Mouse (Mus musculus) intestine, embryonic 16.5 days (tissue): ENCODE measurements around the gene Olfr70. TPM values are rescaled to one million over a fixed set of nuclear protein-coding genes. Genes with fewer than 3 reads are reported as not detected.

Source experiments
- ATAC-seq: fragments of 200-750 bp; cut with Nextera tagmentation; 2 replicates; pipeline ENCODE4 v1.8.0; 2017; ENCODE audit warnings: moderate TSS enrichment, moderate library complexity
- H3K27ac ChIP-seq: fragments of 300-500 bp; sonication (generic); 2 replicates; pipeline ENCODE4 v1.5.1; 2014; ENCODE audit warnings: mild to moderate bottlenecking, low read length
- H3K27me3 ChIP-seq: fragments of 300-500 bp; sonication (generic); replicated peaks from 2 replicates; pipeline ENCODE4 v1.6.1; 2014; ENCODE audit warnings: low read length, control low read depth, mixed read lengths; ENCODE audit not compliant: control insufficient read depth, insufficient read depth
- H3K36me3 ChIP-seq: fragments of 300-500 bp; sonication (generic); 2 replicates; pipeline ENCODE4 v1.6.1; 2014; ENCODE audit warnings: low read length, control low read depth; ENCODE audit not compliant: control insufficient read depth, insufficient read depth
- H3K4me1 ChIP-seq: fragments of 300-500 bp; sonication (generic); 2 replicates; pipeline ENCODE4 v1.6.1; 2014; ENCODE audit warnings: low read length, control low read depth, mixed read lengths; ENCODE audit not compliant: control insufficient read depth, insufficient read depth
- H3K4me2 ChIP-seq: fragments of 300-500 bp; sonication (generic); 2 replicates; pipeline ENCODE4 v1.6.1; 2014; ENCODE audit warnings: low read depth, low read length, control low read depth
- H3K4me3 ChIP-seq: fragments of 300-500 bp; sonication (generic); 2 replicates; pipeline ENCODE4 v1.5.1; 2014; ENCODE audit warnings: mild to moderate bottlenecking, low read length
- H3K9ac ChIP-seq: fragments of 300-500 bp; sonication (generic); 2 replicates; pipeline ENCODE4 v1.6.1; 2014; ENCODE audit warnings: low read depth, low read length
- H3K9me3 ChIP-seq: fragments of 300-500 bp; sonication (generic); 2 replicates; pipeline ENCODE4 v1.6.1; 2016; ENCODE audit warnings: low read length, control low read depth; ENCODE audit not compliant: control insufficient read depth
- WGBS: fragments of 180-500 bp; shearing (Covaris S2); extraction: QIAGEN DNeasy Blood & Tissue Kit; methylation state at CpG from one replicate; pipeline ENCODE4 v1.1.7; 2014; 5-methylcytosine and 5-hydroxymethylcytosine counted together
- polyA plus RNA-seq: library from polyadenylated mRNA; unstranded; fragments of >200 nt; fragmentation: Nextera tagmentation; extraction: Ambion mirVana; gene quantifications from 2 replicates; pipeline ENCODE4 v1.2.1, GENCODE M21; 2015

Gene Olfr70
- polyA plus RNA-seq, 1 experiment from 2014 or later, result not detected

- H3K4me1 ChIP-seq, result peaks cover 42% of the 10 kb centered on the region
- WGBS, result 63% methylated on average over 21 of the region's 21 CpGs
Observed at GRCm38 (mm10) chr4:43730750-43731297, 30.2 kb upstream of the Olfr70 start.

GRCm38 (mm10) chr4:43729794-43730550 is 29.4 kb upstream of the Olfr70 start, which contains the start of gene Spaar:
Gene Spaar (plus strand): TSS chr4:43730034.
- H3K27me3 ChIP-seq, result no peaks in the 10 kb centered on the region
- no peak within 1 kb of the TSS for H3K9ac ChIP-seq
- 49% methylated on average over 14 of the region's 14 CpGs for WGBS
- H3K4me1 ChIP-seq, result peaks cover 42% of the 10 kb centered on the region
- H3K9me3 ChIP-seq, result no peaks in the 10 kb centered on the region
- peak within 1 kb of the TSS; percentile 85 for H3K27ac ChIP-seq
- H3K4me2 ChIP-seq, result no peak within 1 kb of the TSS
- H3K36me3 ChIP-seq, result no peaks in the 10 kb centered on the region
- ATAC-seq, result no peak
- H3K4me3 ChIP-seq, result no peak within 1 kb of the TSS

More at GRCm38 (mm10) chr4:43730750-43731297, 30.2 kb upstream of the Olfr70 start:
- H3K9me3 ChIP-seq, result no peaks in the 10 kb centered on the region
- no peak overlapping the region for H3K4me2 ChIP-seq
- no peak overlapping the region for H3K4me3 ChIP-seq
- no peaks in the 10 kb centered on the region for H3K27me3 ChIP-seq
- no peaks in the 10 kb centered on the region for H3K36me3 ChIP-seq
- H3K27ac ChIP-seq, result no peak overlapping the region
- H3K9ac ChIP-seq, result no peak overlapping the region
- no peak for ATAC-seq

GRCm38 (mm10) chr4:43729126-43729525 is 28.5 kb upstream of the Olfr70 start:
- Histone ChIP-seq H3K4me2 (no peak overlapping the region), H3K4me1 (peaks cover 42% of the 10 kb centered on the region), H3K4me3 (no peak overlapping the region), H3K36me3 (no peaks in the 10 kb centered on the region), H3K27me3 (no peaks in the 10 kb centered on the region), H3K9me3 (no peaks in the 10 kb centered on the region), H3K27ac (peak overlapping the region; percentile 85), H3K9ac (no peak overlapping the region)
- 70% methylated on average over 3 of the region's 3 CpGs for WGBS
- ATAC-seq, result no peak

GRCm38 (mm10) chr4:43728576-43728954 is 28.0 kb upstream of the Olfr70 start:
- Histone ChIP-seq H3K4me1 (peaks cover 42% of the 10 kb centered on the region), H3K4me3 (no peak overlapping the region), H3K27me3 (no peaks in the 10 kb centered on the region), H3K27ac (peak overlapping the region; percentile 85), H3K9me3 (no peaks in the 10 kb centered on the region), H3K4me2 (0 out of 2 replicates have a peak overlapping the region, but pooled peaks have one; percentile 4), H3K36me3 (no peaks in the 10 kb centered on the region), H3K9ac (peak overlapping the region; percentile 42; the same call in 1 of the 2 replicates)
- WGBS, result 12% methylated on average over 5 of the region's 5 CpGs
- peak; percentile 75 for ATAC-seq

- peak overlapping the region; percentile 42; the same call in 1 of the 2 replicates for H3K9ac ChIP-seq
- 65% methylated on average over 7 of the region's 7 CpGs for WGBS
Observed at GRCm38 (mm10) chr4:43727718-43728575, 27.3 kb upstream of the Olfr70 start.

GRCm38 (mm10) chr4:43726995-43727394 is 26.4 kb upstream of the Olfr70 start, which contains the start of gene Hrct1:
Gene Hrct1 (plus strand): TSS chr4:43727188.
- Histone ChIP-seq H3K9ac (peak within 1 kb of the TSS; percentile 42; the same call in 1 of the 2 replicates), H3K4me1 (peaks cover 42% of the 10 kb centered on the region), H3K27ac (peak within 1 kb of the TSS; percentile 85), H3K4me2 (no peak within 1 kb of the TSS), H3K9me3 (no peaks in the 10 kb centered on the region), H3K4me3 (no peak within 1 kb of the TSS), H3K36me3 (no peaks in the 10 kb centered on the region), H3K27me3 (no peaks in the 10 kb centered on the region)
- ATAC-seq, result peak; percentile 78
- WGBS, result 15% methylated on average over 3 of the region's 3 CpGs

More at GRCm38 (mm10) chr4:43727718-43728575, 27.3 kb upstream of the Olfr70 start:
- peaks cover 42% of the 10 kb centered on the region for H3K4me1 ChIP-seq
- H3K9me3 ChIP-seq, result no peaks in the 10 kb centered on the region
- no peaks in the 10 kb centered on the region for H3K36me3 ChIP-seq
- peak; percentile 50 for ATAC-seq
- H3K4me3 ChIP-seq, result no peak overlapping the region
- no peaks in the 10 kb centered on the region for H3K27me3 ChIP-seq
- H3K4me2 ChIP-seq, result 0 out of 2 replicates have a peak overlapping the region, but pooled peaks have one; percentile 4
- H3K27ac ChIP-seq, result peak overlapping the region; percentile 85

GRCm38 (mm10) chr4:43726228-43726993 is 25.8 kb upstream of the Olfr70 start:
- no peaks in the 10 kb centered on the region for H3K36me3 ChIP-seq
- no peak overlapping the region for H3K9ac ChIP-seq
- 46% methylated on average over 12 of the region's 12 CpGs for WGBS
- H3K4me1 ChIP-seq, result peaks cover 42% of the 10 kb centered on the region
- H3K27me3 ChIP-seq, result no peaks in the 10 kb centered on the region
- H3K4me3 ChIP-seq, result no peak overlapping the region
- ATAC-seq, result peak; percentile 23; the same call in 1 of the 2 replicates
- peak overlapping the region; percentile 30; the same call in 1 of the 2 replicates for H3K27ac ChIP-seq
- no peaks in the 10 kb centered on the region for H3K9me3 ChIP-seq
- H3K4me2 ChIP-seq, result no peak overlapping the region

GRCm38 (mm10) chr4:43724764-43725163 is 24.2 kb upstream of the Olfr70 start:
- H3K27me3 ChIP-seq, result no peaks in the 10 kb centered on the region
- no peak overlapping the region for H3K4me2 ChIP-seq
- H3K36me3 ChIP-seq, result no peaks in the 10 kb centered on the region
- H3K9me3 ChIP-seq, result no peaks in the 10 kb centered on the region
- peaks cover 35% of the 10 kb centered on the region for H3K4me1 ChIP-seq
- H3K4me3 ChIP-seq, result no peak overlapping the region
- ATAC-seq, result no peak
- no peak overlapping the region for H3K27ac ChIP-seq
- H3K9ac ChIP-seq, result no peak overlapping the region
- WGBS, result 40% methylated on average over 1 of the region's 1 CpGs
